Mouse (Mus musculus): ENCODE results near the gene P3h3. TPM values are rescaled to one million over a fixed set of nuclear protein-coding genes. Genes with fewer than 3 reads are reported as not detected.
"Not testable (repeated sequence)": the region's sequence is repeated elsewhere in the genome, so short reads cannot be mapped to it uniquely, and the experiment has no call there.

Gene P3h3
- polyA plus RNA-seq, 1 experiment from 2014 or later: 7.9 TPM

DNA sequence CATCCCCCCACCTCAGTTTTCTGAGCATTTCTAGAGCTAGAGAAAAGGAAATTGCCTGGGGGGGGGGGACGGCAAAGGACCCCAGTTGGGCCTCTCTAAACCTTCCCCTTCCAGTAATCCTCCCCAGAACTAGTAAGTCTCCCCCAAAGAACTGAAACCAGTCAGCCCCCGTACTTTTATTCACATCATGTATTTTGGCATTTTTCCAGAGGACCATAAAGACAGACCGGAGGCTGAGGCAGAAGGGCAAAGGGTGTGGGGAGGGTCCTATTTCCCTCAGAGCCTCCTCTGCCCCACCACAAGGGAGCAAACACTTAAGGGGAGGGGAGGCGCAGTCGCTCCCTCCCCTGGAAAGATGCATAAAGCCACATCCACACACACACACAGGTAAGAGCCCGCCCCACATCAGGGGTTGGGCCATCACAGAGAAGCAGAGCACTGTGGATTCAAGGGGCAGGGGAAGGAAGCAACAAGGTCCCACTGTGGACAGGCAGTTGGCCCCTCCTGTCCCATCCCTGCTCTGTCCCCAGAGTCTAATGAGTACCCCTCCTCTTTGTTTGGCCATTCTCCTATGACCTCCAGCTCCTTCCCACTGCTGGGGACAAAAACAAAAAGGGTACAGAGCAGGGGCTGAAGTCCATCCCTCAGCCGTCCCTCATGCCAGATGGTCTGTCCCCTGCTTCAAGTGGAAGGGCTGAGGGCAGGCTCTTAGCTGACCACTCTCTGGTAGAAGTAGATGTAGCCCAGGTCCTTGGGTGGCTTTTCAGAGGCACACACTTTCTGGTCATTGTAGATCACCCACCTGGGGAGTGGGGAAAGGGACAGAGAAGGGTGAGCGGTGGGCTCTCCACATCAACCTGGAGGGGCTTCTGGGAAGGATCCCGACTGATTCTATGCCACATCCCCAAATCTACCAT, 42.4 kb downstream of the P3h3 start:
- H3K36me3 ChIP-seq (ENCODE audit: control insufficient read depth, insufficient read depth, low read length): peaks cover 34% of the 10 kb centered on the region
- 73% methylated on average over 9 of the region's 9 CpGs for WGBS
- DNase-seq (ENCODE audit: low spot score, missing footprints): peak; percentile 72
- H3K27ac ChIP-seq (ENCODE audit: low read depth, low read length): no peak overlapping the region
- peaks cover 16% of the 10 kb centered on the region for H3K4me1 ChIP-seq (ENCODE audit: control insufficient read depth, insufficient read depth, low read length)
- H3K9ac ChIP-seq (ENCODE audit: low read length): no peak overlapping the region
- no peak for ATAC-seq (ENCODE audit: low FRiP score)
- H3K4me3 ChIP-seq (ENCODE audit: low read depth, low read length): no peak overlapping the region
- H3K9me3 ChIP-seq (ENCODE audit: control insufficient read depth, low read length): no peaks in the 10 kb centered on the region
- no peaks in the 10 kb centered on the region for H3K27me3 ChIP-seq (ENCODE audit: control insufficient read depth, insufficient read depth, low read length)
- no peak overlapping the region for H3K4me2 ChIP-seq

DNA sequence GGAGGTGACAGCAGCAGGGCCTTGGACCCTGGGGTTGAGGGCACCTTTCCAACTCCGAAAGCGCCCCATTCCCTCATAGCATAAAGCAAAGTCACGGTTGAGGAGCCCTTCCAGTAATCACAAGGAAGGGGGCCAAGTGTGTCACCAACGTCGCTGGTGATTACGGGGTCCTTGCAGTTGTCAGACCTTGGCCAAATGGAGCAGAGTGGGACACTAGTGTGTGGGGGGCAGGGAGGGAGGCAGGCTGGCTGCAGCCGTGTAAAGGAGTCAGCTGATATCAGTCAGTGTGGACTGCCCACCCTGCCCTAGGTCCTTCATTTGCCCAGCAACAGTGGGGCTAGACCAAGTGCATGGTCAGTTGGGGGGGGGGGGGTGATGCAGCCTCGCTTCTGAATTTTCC, 43.1 kb downstream of the P3h3 start:
- H3K4me2 ChIP-seq: peak overlapping the region; percentile 84
- no peak overlapping the region for H3K27ac ChIP-seq (ENCODE audit: low read depth, low read length)
- no peak for DNase-seq (ENCODE audit: low spot score, missing footprints)
- WGBS: 49% methylated on average over 8 of the region's 8 CpGs
- no peaks in the 10 kb centered on the region for H3K9me3 ChIP-seq (ENCODE audit: control insufficient read depth, low read length)
- peak overlapping the region; percentile 76; the same call in 1 of the 2 replicates for H3K4me3 ChIP-seq (ENCODE audit: low read depth, low read length)
- H3K27me3 ChIP-seq (ENCODE audit: control insufficient read depth, insufficient read depth, low read length): no peaks in the 10 kb centered on the region
- peaks cover 27% of the 10 kb centered on the region for H3K36me3 ChIP-seq (ENCODE audit: control insufficient read depth, insufficient read depth, low read length)
- ATAC-seq (ENCODE audit: low FRiP score): peak; percentile 45
- no peak overlapping the region for H3K9ac ChIP-seq (ENCODE audit: low read length)
- peaks cover 22% of the 10 kb centered on the region for H3K4me1 ChIP-seq (ENCODE audit: control insufficient read depth, insufficient read depth, low read length)

DNA sequence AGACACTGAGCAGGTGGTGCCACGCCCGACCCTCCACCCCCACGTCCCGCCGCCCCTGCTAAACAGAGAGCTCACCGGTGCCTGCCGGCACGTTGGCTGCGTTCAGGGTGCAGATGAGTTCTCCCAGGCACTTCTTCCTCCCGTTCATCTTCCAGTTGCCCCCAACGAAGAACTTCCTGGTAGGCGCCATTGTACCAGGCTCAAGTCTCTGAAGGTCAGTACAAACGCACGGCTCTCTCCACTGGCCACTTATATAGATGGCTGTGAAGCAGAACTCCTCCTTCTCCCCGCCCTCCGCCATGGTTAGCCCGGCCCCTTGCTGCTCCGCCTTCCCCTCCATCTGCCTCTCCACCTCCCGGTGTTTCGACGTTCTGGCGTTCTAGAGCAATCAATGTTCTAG, 43.6 kb downstream of the P3h3 start, which contains the start of gene Tpi1:
Tpi1 (minus strand) TSS at position 364 of the 400 bp plus-strand sequence.
- peak; percentile 97 for DNase-seq (ENCODE audit: low spot score, missing footprints)
- ATAC-seq (ENCODE audit: low FRiP score): peak; percentile 85
- Histone ChIP-seq H3K36me3 (ENCODE audit: control insufficient read depth, insufficient read depth, low read length) (peaks cover 23% of the 10 kb centered on the region), H3K4me1 (ENCODE audit: control insufficient read depth, insufficient read depth, low read length) (peaks cover 27% of the 10 kb centered on the region), H3K9ac (ENCODE audit: low read length) (peak within 1 kb of the TSS; percentile 84), H3K9me3 (ENCODE audit: control insufficient read depth, low read length) (no peaks in the 10 kb centered on the region), H3K4me3 (ENCODE audit: low read depth, low read length) (peak within 1 kb of the TSS; percentile 76), H3K27ac (ENCODE audit: low read depth, low read length) (peak within 1 kb of the TSS; percentile 67), H3K27me3 (ENCODE audit: control insufficient read depth, insufficient read depth, low read length) (no peaks in the 10 kb centered on the region), H3K4me2 (peak within 1 kb of the TSS; percentile 84)
- under 1% methylated on average over 22 of the region's 22 CpGs for WGBS

- ATAC-seq (ENCODE audit: low FRiP score) (peak; percentile 64), DNase-seq (ENCODE audit: low spot score, missing footprints) (peak; percentile 97)
- H3K4me3 ChIP-seq (ENCODE audit: low read depth, low read length): peak overlapping the region; percentile 76
- H3K27me3 ChIP-seq (ENCODE audit: control insufficient read depth, insufficient read depth, low read length): no peaks in the 10 kb centered on the region
- H3K4me1 ChIP-seq (ENCODE audit: control insufficient read depth, insufficient read depth, low read length): peaks cover 27% of the 10 kb centered on the region
- H3K9ac ChIP-seq (ENCODE audit: low read length): peak overlapping the region; percentile 84
- H3K36me3 ChIP-seq (ENCODE audit: control insufficient read depth, insufficient read depth, low read length): peaks cover 23% of the 10 kb centered on the region
- H3K9me3 ChIP-seq (ENCODE audit: control insufficient read depth, low read length): no peaks in the 10 kb centered on the region
- peak overlapping the region; percentile 67 for H3K27ac ChIP-seq (ENCODE audit: low read depth, low read length)
- WGBS: 0% methylated on average over 18 of the region's 18 CpGs
- H3K4me2 ChIP-seq: peak overlapping the region; percentile 84
Measured at GRCm38 (mm10) chr6:124813496-124813895, 44.1 kb downstream of the P3h3 start.

GRCm38 (mm10) chr6:124812848-124813247, 44.7 kb downstream of the P3h3 start:
- peaks cover 23% of the 10 kb centered on the region for H3K36me3 ChIP-seq (ENCODE audit: control insufficient read depth, insufficient read depth, low read length)
- peak overlapping the region; percentile 84 for H3K4me2 ChIP-seq
- 22% methylated on average over 9 of the region's 9 CpGs for WGBS
- H3K4me1 ChIP-seq (ENCODE audit: control insufficient read depth, insufficient read depth, low read length): peaks cover 30% of the 10 kb centered on the region
- ATAC-seq (ENCODE audit: low FRiP score): no peak
- peak overlapping the region; percentile 76 for H3K4me3 ChIP-seq (ENCODE audit: low read depth, low read length)
- H3K9ac ChIP-seq (ENCODE audit: low read length): peak overlapping the region; percentile 84
- peak; percentile 86 for DNase-seq (ENCODE audit: low spot score, missing footprints)
- H3K27me3 ChIP-seq (ENCODE audit: control insufficient read depth, insufficient read depth, low read length): no peaks in the 10 kb centered on the region
- peak overlapping the region; percentile 1 for H3K27ac ChIP-seq (ENCODE audit: low read depth, low read length)
- no peaks in the 10 kb centered on the region for H3K9me3 ChIP-seq (ENCODE audit: control insufficient read depth, low read length)

DNA sequence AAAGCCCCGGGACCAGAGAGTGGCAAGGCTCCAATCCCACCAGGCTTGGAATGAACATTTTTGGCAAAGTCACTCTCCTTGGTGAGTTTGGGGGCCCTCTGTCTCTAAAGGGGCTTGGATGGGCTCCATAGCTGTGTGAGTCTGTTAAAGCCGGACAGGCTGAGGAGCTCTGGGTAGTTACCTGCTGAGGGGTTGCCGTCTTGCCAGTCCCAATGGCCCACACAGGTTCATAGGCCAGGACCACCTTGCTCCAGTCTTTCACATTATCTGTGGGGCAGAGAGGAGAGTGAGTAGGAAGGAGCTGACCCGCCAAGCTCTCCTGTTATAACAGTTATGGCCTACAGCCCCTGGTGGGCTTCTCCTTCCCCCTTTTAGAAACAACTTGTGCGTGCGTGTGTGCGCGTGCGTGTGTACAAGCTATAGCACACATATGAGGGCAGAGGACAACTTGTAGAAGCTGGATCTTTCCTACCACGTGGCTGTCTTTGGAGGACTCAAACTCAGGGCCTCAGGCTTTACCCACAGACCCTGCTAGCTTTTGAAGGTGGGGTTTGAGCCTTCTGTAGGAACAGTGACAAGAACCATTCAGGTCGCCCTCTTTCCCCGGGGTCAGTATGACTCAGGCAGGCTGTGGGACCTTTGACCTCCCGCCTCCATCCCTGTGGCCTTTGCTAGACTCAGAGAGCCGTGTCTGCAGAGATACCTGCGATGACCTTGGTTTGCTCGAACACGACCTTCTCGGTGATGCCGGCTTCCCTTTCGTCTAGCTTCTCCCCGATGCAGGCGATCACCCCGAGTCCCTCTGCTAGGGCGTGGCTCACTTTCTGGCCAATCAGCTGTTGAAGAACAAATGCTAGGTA, 45.6 kb downstream of the P3h3 start:
- no peaks in the 10 kb centered on the region for H3K27me3 ChIP-seq (ENCODE audit: control insufficient read depth, insufficient read depth, low read length)
- H3K4me3 ChIP-seq (ENCODE audit: low read depth, low read length): peak overlapping the region; percentile 76
- H3K9ac ChIP-seq (ENCODE audit: low read length): peak overlapping the region; percentile 84
- H3K9me3 ChIP-seq (ENCODE audit: control insufficient read depth, low read length): no peaks in the 10 kb centered on the region
- DNase-seq (ENCODE audit: low spot score, missing footprints) (peak; percentile 75), ATAC-seq (ENCODE audit: low FRiP score) (no peak)
- peak overlapping the region; percentile 84 for H3K4me2 ChIP-seq
- H3K4me1 ChIP-seq (ENCODE audit: control insufficient read depth, insufficient read depth, low read length): peaks cover 30% of the 10 kb centered on the region
- no peak overlapping the region for H3K27ac ChIP-seq (ENCODE audit: low read depth, low read length)
- 85% methylated on average over 24 of the region's 24 CpGs for WGBS
- H3K36me3 ChIP-seq (ENCODE audit: control insufficient read depth, insufficient read depth, low read length): peaks cover 16% of the 10 kb centered on the region

DNA sequence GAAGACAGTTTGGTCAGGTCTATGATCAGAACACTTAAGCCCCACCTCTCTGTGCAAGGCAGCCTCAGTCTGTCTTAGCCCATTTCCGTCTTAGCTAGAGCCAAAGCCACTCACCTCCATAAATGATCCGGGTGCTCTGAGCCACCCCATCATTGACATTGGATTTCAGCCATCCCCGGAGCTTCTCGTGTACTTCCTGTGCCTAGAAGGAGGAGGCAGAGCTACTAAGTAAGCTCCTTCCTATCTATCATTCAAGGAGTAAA, 46.2 kb downstream of the P3h3 start:
- DNase-seq (ENCODE audit: low spot score, missing footprints): peak; percentile 80
- peaks cover 11% of the 10 kb centered on the region for H3K36me3 ChIP-seq (ENCODE audit: control insufficient read depth, insufficient read depth, low read length)
- no peak overlapping the region for H3K27ac ChIP-seq (ENCODE audit: low read depth, low read length)
- 87% methylated on average over 4 of the region's 4 CpGs for WGBS
- H3K4me3 ChIP-seq (ENCODE audit: low read depth, low read length): no peak overlapping the region
- H3K9me3 ChIP-seq (ENCODE audit: control insufficient read depth, low read length): no peaks in the 10 kb centered on the region
- H3K27me3 ChIP-seq (ENCODE audit: control insufficient read depth, insufficient read depth, low read length): no peaks in the 10 kb centered on the region
- peaks cover 30% of the 10 kb centered on the region for H3K4me1 ChIP-seq (ENCODE audit: control insufficient read depth, insufficient read depth, low read length)
- no peak overlapping the region for H3K9ac ChIP-seq (ENCODE audit: low read length)
- no peak for ATAC-seq (ENCODE audit: low FRiP score)
- H3K4me2 ChIP-seq: no peak overlapping the region

DNA sequence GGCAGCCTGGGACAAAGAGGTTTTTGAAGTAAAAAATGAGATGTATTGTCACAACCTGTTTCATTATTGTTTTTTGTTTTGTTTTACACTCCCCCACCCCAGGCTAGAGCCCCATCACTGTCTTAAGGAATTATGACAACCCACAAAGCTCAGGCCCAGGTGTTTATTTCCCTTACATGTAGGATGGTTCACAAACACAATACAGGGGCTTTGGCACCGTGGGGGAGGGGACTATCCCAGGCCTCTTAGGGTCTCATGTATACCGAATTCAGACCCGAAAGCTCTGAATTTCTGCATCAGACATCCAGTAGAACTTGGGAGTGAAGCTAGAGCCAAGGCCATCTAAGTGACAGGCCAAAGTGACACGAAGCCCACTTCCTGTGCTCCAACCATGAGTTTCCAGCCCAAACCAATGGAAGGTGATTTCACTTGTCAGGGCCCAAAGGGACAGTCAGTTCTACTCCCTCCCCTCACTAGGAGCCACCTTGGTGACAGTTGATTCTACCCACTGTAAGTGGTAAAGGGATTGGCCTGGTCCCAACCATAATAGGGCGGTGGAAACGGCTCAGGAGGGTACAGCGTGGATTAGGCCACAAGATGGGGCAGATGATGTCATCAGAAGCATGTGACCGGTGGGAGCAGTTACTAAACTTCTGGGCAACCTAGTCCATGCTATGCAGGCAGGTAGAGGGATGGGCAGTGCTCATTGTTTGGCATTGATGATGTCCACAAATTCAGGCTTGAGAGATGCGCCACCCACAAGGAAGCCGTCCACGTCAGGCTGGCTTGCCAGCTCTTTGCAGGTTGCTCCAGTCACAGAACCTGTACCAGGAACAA, 46.8 kb downstream of the P3h3 start:
- Histone ChIP-seq H3K36me3 (ENCODE audit: control insufficient read depth, insufficient read depth, low read length) (peaks cover 11% of the 10 kb centered on the region), H3K4me1 (ENCODE audit: control insufficient read depth, insufficient read depth, low read length) (peaks cover 30% of the 10 kb centered on the region)
- 83% methylated on average over 9 of the region's 11 CpGs for WGBS
- not testable (repeated sequence) for ATAC-seq (ENCODE audit: low FRiP score); H3K4me3 ChIP-seq (ENCODE audit: low read depth, low read length); H3K4me2 ChIP-seq; H3K9me3 ChIP-seq (ENCODE audit: control insufficient read depth, low read length); H3K27me3 ChIP-seq (ENCODE audit: control insufficient read depth, insufficient read depth, low read length); H3K9ac ChIP-seq (ENCODE audit: low read length); H3K27ac ChIP-seq (ENCODE audit: low read depth, low read length)
- DNase-seq (ENCODE audit: low spot score, missing footprints): peak; percentile 81
